Mouse (Mus musculus) kidney, postnatal 4 days (tissue): ENCODE data around the gene Rad23a.
A peak's percentile ranks its signal among the peaks of the same experiment; 100 is the strongest.

Experiments
- DNase-seq, 2 experiments: peaks; one replicate each; pipeline ENCODE4 v3.0.0; 2021; ENCODE audit warnings: mixed read lengths in 2 of 2

The Rad23a gene

DNA sequence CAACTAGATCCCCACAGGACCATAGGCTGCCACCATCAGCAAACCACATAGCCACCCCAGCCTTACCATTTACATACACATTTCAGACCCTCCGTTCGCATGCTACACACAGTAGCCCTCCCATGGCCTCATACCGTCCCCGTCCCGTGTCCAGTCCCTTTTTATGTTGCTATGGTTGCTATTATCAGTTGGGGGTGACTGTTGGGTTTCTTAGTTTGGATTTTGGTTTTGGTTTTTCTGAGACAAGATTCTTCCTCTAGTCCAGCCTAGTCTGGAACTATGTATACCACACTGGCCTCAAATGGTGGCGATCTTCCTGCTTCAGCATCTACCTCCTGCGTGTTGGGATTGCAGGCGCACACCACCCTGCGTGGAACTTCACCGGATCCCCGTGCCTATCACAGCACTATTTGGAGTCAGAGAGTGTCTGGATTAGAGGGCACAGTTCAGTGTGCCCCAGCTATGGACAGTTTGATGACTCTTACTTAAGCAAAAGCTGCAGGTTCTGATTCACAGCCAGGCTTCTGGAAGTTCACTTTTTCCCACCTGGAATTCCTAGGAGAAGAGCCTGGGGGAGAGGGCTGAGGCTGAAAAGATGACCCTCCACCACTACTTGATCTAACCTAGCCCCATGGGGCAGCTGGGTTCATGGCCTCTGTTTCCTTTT is 53.5 kb downstream of the Rad23a start:
- no peak for DNase-seq

DNA sequence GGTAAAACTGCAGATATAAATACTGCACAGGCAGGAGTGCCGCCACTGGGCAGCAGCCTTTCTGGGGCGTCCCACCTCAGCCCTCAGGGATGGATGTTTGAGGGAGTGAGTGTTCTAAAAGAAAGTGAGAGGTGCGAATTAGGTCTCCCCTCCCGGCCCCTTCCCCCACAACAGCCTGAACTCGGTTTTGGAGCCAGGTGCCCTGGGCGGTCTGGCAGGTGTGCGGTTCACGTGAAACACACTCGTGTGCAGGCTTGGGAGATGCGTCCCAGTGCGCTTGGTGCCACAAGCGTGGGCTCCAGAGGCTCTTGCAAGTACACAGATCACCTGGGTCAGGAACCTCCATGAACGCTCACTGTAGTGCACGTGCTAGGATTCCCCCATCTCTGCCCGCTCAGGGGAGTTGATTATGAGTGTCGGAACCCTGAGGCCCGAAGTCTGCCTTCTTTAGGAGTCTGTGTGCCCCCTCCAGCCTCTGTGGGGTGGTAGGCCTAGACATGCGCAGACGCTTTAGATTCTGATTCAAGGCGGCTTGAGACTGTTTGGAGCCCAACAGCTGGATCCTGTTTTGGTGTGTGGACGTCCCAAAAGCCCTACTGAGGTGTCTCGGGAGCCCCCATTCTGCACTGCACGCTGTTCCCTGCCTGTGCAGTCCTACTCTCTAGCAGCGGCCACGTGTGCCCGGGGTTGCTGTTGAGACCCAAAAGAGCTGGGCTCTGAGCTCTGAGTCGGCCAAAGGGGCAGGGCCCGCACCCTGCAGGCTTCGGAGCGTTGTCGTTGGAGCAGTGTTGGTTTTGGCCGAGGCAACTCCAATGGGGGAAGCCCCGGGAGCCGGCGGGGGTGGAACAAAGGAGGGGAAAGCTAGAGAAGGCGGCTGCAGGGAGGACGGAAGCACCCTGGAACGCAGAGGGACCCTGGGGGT is 54.4 kb downstream of the Rad23a start:
- DNase-seq, result peak; percentile 76 to 85

DNA sequence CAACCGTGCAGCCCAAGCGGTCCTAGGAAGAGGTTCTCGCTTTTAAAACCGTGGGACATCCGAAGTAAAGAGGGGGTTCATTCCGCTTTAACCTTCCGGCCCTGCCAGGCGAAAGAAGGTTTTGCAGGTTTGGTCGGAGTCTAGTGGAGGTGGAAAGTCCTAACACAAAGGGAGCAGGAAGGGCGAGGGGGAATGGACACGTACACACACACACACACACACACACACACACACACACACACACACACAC is 55.0 kb downstream of the Rad23a start:
- DNase-seq, result no peak

DNA sequence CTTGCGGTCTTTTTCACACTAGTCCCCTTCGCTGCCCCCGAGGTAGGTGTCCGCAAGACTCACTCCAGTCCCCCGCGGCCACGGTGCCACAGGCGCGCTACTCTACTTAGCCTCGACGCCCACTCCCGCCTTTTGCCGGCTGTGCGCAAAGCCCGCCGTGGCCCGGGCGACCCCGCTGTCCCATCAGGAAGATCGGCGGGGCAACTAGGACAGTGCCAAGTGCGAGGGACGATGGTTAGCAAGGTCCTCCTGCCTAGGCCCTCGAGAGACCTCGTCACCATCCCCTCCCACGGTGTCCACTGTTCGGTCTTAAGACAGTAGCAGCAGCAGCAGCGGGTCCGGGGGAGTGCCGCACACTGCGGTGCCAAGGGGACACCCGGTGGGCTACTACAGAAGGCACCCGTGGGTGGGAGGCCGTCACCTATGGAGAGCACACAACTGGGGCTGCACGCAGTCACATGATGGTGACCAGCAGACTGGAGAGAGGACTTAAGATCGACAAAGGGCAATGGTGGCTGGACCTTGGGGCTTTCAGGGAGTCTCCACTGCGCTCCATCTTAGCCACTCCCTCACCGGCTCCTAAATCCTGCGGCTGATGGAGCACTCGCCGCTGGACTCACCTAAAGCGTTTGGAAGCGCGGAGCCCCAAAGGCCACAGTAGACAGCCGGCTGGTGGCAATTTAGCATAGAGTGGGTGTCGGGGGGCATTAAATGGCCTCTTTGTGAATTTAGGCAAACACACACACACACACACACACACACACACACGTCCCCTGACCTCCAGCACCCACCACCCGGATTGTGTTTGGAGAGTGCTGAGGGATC is 55.6 kb downstream of the Rad23a start:
- peak; percentile 36 to 40 for DNase-seq
